Mouse (Mus musculus): ENCODE measurements around the gene Aspg.

DNA sequence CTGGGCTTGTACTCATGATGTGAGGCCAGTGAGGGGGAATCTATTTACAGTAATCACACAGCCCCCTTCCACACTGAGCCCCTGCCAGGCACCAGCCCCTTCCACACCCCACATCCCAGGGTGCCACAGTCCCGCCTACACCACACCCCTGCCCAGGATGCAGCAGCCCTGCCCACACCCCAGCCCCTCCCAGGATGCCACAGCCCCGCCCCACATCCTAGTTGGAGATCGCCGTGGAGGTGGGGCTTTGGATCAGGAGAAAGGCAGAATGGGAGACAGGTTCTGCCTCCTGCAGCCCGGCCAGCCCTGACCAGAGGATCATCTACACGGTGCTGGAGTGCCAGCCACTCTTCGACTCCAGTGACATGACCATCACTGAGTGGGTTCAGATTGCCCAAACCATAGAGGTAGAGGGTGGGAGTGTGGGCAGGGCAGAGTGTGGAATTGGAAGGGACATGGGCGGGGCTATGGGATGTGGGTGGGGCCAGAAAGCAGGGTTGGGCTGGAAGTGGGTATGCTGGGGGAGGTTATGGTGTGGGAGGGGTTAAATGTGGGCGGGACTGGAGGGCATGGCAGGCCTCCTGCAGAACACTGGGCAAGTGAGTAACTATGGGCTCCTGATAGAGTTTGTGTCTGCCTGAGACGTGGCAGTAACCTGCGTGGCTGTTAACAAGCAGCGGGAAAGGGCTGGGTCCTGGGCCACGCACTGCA lies 6.4 kb downstream of the Aspg start:
- TF ChIP-seq POLR2A (IDR thresholded peaks at IDR 0.05; ENCODE audit: extremely low read depth, insufficient read depth, low read length), result no peak
- no peak for TF ChIP-seq CTCF (IDR thresholded peaks at IDR 0.05; ENCODE audit: extremely low read depth, insufficient read depth, low read length)

Data from cortical plate, adult 2 months (tissue).